Mouse (Mus musculus): ENCODE measurements around the gene Tbce.

DNA sequence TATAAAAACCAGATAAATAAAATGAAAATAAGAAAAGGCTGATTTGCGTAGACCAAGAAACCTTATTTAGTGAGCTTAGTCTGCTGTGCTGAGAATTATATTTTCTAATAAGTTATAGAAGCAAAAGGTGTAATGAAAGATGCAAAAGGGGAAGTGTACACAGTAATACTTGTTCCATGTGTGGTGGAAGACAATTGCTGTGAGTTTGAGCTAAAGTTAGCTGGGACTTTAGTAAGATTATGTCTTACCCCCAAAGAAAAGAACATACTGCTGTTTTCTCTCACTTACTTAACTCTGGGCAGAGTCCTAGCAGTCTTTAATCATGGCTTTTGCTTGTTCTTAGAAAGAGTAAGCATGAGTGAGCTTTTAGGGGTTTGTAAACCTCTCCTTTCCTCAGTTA lies 34.9 kb upstream of the Tbce start:
- TF ChIP-seq POLR2A (IDR thresholded peaks at IDR 0.05; ENCODE audit: low read depth, low read length) (no peak), CTCF (IDR thresholded peaks at IDR 0.05; ENCODE audit: extremely low read depth, insufficient read depth, insufficient read length, insufficient replicate concordance) (no peak)

Data from spleen, adult 2 months (tissue).